Mouse (Mus musculus): ENCODE measurements around the gene F12. TPM values are rescaled to one million over a fixed set of nuclear protein-coding genes. Genes with fewer than 3 reads are reported as not detected.
"Not testable (repeated sequence)": the region's sequence is repeated elsewhere in the genome, so short reads cannot be mapped to it uniquely, and the experiment has no call there.

The F12 gene
- total RNA-seq, 2 experiments from 2014 or later, result 0.35 to 0.47 TPM

DNA sequence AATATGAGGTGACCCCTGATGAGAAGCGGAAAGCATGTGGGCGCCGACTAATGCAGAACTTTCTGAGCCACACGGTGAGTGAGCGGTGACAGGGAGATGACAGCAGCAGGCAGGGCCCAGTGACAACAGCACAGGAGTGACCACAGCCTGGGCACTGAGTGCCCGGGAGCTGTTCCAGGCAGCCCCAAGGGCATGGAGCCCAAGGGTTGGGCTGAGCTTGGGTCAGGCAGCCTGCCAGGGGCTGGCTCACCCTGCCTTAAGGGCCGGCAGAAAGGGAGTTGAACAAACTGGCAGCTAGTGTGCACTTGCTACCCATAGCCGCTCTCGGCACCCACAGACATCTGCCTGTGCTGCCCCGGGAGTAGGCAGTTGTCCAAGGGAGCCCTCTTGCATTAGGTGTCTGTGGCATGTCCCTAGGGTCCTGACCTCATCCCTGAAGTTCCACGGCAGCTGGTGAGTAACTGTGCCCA lies 24.0 kb upstream of the F12 start:
- no peak for DNase-seq (ENCODE audit: extremely low spot score in 1 of 2, low spot score in 1 of 2)

DNA sequence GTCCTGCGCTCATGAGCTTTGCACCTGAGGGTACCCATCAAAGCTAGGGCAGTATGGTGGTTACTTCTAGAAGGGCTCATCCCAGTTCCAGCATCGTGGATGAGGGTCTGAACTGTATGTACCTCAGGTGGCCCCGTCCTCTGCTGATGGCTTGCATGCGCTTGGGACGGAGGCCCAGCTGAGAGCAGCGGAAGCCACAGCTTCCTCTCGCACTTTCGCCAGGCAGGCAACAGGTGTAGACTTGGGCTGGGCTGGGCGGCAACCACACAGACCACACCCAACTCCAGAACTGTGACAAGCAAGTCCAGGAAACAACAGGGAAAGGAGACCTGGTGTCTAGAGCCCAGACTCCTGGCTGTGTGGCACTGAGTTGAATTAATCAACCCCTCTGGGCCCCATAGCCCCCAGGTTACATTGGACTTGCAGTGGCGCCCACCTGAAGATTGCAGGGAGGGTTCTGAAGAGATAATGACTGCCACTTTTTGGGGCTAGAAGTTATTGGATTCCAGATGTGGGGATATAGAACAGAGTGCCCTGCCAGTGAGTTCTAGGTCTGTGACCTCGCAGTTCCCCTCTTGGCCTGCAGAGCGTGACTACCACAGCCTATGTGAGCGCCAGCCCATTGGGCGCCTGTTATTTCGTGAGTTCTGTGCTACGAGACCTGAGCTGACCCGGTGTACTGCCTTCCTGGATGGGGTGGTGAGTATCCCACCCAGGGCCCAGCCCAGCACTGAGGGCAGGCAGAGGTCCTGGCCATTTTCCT lies 23.3 kb upstream of the F12 start:
- DNase-seq (ENCODE audit: extremely low spot score in 1 of 2, low spot score in 1 of 2), result no peak

GRCm38 (mm10) chr13:55449205-55449604 lies 22.6 kb upstream of the F12 start:
- DNase-seq (ENCODE audit: extremely low spot score in 1 of 2, low spot score in 1 of 2), result no peak

GRCm38 (mm10) chr13:55448131-55448530 lies 21.5 kb upstream of the F12 start:
- no peak for DNase-seq (ENCODE audit: extremely low spot score in 1 of 2, low spot score in 1 of 2)

DNA sequence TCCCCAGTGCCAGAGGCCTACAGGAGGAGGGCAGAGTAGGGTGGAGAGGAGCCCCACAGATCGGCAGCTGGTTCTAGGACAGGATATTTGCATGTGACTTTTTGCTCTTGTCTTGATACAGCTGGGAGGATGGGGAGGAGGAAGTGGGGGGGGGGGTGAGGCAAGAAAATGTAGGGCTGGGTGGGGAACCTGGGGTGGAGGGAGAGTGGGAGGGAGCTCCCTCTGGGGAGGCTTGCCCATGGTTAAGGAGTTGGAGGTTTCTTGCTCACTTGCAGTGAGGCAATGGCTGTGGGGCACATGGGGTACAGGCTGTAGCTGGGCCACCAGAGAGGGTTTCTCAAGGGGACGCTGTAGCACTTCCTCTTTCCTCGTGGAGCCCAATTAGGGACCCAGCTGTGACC lies 20.9 kb upstream of the F12 start:
- DNase-seq (ENCODE audit: extremely low spot score in 1 of 2, low spot score in 1 of 2), result no peak

- no peak for DNase-seq (ENCODE audit: extremely low spot score in 1 of 2, low spot score in 1 of 2)
These were observed 20.0 kb upstream of the F12 start for GRCm38 (mm10) chr13:55446483-55447105.

- DNase-seq (ENCODE audit: extremely low spot score in 1 of 2, low spot score in 1 of 2), result no peak
These were observed 18.9 kb upstream of the F12 start for GRCm38 (mm10) chr13:55445361-55446091.

- DNase-seq (ENCODE audit: extremely low spot score in 1 of 2, low spot score in 1 of 2), result peak; percentile 93 to 94
These were observed 18.3 kb upstream of the F12 start, which contains the start of gene Grk6 for GRCm38 (mm10) chr13:55444937-55445315. Grk6 (plus strand) TSS chr13:55445072.

GRCm38 (mm10) chr13:55444286-55444936 lies 17.8 kb upstream of the F12 start:
- no peak for DNase-seq (ENCODE audit: extremely low spot score in 1 of 2, low spot score in 1 of 2)

GRCm38 (mm10) chr13:55443799-55444285 lies 17.2 kb upstream of the F12 start:
- DNase-seq (ENCODE audit: extremely low spot score in 1 of 2, low spot score in 1 of 2), result no peak

DNA sequence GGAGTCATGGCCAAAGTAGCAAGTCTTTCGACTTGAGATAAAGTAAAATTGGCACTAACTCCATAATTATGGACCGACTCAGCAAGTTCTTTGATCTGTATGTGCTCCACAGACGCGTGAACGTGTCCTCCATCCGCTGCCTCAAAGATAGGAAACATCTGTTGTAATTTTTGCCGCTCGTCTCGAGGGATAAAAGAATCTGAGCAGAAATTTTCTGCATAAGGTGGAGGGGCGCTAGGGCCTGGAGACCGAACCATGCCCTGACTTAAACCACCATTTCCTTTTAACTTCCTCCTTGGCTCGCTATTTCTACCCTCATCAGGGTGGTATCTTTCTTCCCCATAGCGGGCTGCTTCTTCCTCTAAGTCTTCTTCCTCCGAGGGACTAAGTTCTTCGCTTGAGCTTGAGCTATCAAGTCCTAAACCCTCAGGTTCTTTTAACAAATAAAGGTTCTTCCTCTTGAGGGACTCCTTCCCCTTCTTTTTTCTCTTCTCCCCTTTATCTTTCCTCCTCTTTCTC lies 10.6 kb upstream of the F12 start:
- not testable (repeated sequence) for DNase-seq (ENCODE audit: extremely low spot score in 1 of 2, low spot score in 1 of 2)

DNA sequence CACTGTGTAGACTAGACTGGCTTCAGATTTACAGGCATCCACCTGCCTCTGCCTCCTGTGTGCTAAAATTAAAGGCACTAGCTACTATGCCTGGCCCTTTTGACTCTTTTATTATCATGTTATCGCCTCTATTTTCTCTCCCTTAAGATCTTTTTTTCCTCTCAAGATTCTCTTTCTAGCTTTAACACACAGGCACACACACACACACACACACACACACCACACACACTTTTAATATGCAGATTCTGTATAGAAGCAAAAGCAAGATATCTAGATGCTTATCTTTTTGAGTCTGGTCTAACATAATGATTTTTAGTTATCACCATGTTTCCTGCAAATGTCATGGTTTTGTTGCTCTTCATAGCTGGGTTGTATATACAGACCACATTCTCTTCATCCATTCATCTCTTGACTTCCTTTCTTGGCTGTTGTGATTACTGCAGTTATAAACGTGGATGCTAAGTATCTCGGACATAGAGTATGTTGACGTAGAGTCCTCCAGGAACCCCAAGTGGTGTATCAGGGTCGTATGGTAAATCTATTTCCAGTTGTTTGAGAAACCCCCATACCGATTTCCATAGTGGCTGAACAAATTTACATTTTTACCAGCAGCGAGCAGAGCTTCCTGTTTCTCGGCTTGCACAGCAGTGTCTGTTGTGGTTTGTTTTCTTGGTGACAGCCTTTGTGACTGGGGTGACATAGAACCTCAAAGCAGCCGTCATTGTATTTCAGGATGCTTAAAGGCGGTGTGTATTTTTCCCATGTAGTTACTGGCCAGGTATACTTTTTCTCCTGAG lies 5.5 kb upstream of the F12 start:
- no peak for DNase-seq (ENCODE audit: extremely low spot score in 1 of 2, low spot score in 1 of 2)

GRCm38 (mm10) chr13:55430566-55430965 lies 4.0 kb upstream of the F12 start:
- no peak for DNase-seq (ENCODE audit: extremely low spot score in 1 of 2, low spot score in 1 of 2)

- DNase-seq (ENCODE audit: extremely low spot score in 1 of 2, low spot score in 1 of 2), result no peak
These were observed 2.8 kb upstream of the F12 start for GRCm38 (mm10) chr13:55429226-55429888.

GRCm38 (mm10) chr13:55420933-55421800 lies 5.4 kb downstream of the F12 start:
- DNase-seq (ENCODE audit: extremely low spot score in 1 of 2, low spot score in 1 of 2), result peak; percentile 59 to 61

GRCm38 (mm10) chr13:55420018-55420932 lies 6.3 kb downstream of the F12 start:
- peak in 1 of 2 experiments; percentile 11 for DNase-seq (ENCODE audit: extremely low spot score in 1 of 2, low spot score in 1 of 2)

GRCm38 (mm10) chr13:55419142-55419541 lies 7.5 kb downstream of the F12 start:
- no peak for DNase-seq (ENCODE audit: extremely low spot score in 1 of 2, low spot score in 1 of 2)
